Mouse (Mus musculus) adrenal gland, postnatal 25 days (tissue): Measurements from ENCODE around the gene Chid1. TPM values are rescaled to one million over a fixed set of nuclear protein-coding genes. Genes with fewer than 3 reads are reported as not detected.
"Not testable (repeated sequence)": the region's sequence is repeated elsewhere in the genome, so short reads cannot be mapped to it uniquely, and the experiment has no call there.

ENCODE experiments used
- DNase-seq: peaks from one replicate; pipeline ENCODE4 v3.0.0; 2021; ENCODE audit warnings: mixed read lengths
- total RNA-seq: library from RNA; stranded (reverse); gene quantifications from 2 replicates; pipeline ENCODE4 v1.2.3, GENCODE M21; 2021

Chid1 gene
- total RNA-seq, 1 experiment from 2014 or later: 57.8 TPM

DNA sequence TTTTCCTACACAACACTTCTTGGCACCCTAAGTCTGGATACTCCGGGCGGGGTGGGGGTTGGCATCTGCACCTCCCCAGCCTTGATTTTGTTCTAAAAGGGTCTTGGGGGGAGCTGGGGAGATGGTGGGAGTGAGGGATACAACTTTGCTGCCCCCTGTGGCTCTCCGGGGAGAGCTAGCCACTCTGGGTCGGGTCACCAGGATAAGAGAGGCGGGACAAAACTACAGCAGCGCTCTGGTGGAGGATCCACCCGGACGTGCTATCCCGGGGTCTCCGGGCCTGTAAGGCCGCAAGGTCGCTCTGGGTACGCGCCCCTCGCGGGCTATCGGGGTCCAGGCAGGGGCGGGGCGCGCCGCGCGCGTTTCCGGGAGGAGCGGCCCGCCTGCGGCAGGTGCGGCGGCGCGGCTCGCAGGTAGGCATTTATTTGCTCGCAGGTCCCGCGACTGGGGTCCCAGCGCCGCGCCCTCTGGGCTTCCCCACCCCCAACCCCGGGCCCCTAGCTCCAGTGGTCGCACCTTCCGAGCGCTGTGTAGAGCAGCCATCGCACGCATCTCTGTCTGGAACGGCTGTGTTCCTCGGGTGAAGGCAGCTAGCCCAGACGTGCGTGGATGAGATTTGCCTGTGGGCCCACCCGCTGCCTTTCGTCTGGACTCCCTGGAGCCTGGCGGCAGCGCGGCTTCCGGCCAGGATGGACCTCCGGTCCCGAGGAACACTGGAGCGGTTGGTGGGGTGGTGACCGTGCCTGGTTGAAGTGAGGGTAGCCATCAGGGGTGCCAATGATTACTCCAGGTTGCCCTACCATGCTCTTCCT is 77.9 kb downstream of the Chid1 start:
- DNase-seq: no peak

GRCm38 (mm10) chr7:141460391-141461113 is 79.1 kb downstream of the Chid1 start, which contains the start of gene Cracr2b:
Cracr2b (plus strand) TSS chr7:141461094.
- no peak for DNase-seq

DNA sequence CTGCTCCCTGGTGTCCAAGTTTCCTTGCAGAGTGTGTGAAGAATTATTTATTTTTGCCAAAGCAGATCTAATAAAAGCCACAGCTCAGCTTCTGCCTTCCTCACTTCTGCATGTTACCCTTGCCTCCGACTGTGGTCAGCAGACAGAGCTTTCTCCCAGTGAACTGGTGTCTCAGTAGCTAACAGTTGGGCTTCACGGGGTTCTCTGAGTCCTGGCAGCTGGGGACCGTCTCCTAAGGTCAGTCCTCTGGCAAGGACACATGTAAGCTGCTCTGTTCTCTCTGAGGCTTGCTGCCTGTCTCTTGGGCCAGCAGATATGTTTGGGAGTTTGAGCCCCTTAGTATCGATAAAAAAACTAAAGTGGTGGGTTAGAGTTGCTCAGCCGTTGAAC is 79.7 kb downstream of the Chid1 start:
- no peak for DNase-seq

DNA sequence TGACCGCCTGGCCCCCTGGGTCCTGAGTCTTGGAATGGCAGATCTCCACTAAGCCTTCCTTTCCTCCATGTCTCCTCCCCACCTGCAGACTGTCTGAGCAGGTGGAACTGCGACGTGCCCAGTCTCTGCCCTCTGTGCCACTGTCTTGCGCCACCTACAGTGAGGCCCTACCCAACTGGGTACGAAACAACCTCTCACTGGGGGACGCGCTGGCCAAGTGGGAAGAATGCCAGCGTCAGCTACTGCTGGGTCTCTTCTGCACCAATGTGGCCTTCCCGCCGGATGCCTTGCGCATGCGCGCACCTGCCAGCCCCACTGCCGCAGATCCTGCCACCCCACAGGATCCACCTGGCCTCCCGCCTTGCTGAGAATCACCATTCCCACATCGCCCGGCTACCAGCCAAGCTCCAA is 80.4 kb downstream of the Chid1 start:
- no peak for DNase-seq

DNA sequence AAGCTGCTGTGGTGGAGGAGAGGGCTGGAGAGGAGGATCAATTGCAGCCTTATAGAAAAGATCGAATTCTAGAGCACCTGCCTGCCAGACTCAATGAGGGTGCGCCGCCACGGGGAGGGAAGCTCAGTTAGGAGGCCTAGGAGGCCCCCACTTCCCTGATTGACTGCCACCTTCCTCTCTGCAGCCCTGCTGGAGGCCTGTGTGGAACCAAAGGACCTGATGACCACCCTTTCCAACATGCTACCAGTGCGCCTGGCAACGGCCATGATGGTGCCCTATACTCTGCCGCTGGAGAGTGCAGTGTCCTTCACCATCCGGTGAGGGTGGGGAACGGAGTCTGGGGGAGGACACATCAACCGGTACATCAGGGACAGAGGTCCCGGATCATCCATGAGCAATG is 81.0 kb downstream of the Chid1 start:
- DNase-seq: no peak

DNA sequence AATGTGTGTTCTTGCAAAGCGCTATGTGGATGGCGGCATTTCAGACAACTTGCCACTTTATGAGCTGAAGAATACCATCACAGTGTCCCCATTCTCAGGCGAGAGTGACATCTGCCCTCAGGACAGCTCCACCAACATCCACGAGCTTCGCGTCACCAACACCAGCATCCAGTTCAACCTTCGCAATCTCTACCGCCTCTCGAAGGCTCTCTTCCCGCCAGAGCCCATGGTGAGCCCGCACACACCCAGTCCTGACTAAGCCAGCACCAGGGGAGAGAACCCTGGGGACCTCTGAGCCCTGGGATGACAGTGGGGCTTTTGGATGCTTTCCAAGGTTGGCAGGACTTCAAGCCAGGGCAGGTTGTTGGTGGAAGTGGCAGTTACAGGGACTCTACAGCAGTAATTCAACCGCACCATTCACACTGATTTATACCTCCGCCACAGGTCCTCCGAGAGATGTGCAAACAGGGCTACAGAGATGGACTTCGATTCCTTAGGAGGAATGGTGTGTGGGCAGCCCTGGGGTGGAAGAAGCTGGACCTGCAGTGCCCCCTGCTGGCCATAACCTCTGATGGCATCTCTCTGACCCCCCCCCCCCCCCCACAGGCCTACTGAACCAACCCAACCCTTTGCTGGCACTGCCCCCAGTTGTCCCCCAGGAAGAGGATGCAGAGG is 81.5 kb downstream of the Chid1 start:
- peak; percentile 68 for DNase-seq

DNA sequence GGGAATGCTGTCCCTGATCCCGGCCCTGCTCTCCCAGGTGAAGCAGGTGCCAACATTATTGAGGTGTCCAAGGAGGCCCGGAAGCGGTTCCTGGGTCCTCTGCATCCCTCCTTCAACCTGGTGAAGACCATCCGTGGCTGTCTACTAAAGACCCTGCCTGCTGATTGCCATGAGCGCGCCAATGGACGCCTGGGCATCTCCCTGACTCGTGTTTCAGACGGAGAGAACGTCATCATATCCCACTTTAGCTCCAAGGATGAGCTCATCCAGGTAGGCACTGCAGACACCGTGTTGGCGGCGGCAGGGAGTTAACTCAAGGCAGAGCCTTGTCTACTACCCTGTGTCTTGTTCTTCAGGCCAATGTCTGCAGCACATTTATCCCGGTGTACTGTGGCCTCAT is 82.4 kb downstream of the Chid1 start:
- no peak for DNase-seq

DNA sequence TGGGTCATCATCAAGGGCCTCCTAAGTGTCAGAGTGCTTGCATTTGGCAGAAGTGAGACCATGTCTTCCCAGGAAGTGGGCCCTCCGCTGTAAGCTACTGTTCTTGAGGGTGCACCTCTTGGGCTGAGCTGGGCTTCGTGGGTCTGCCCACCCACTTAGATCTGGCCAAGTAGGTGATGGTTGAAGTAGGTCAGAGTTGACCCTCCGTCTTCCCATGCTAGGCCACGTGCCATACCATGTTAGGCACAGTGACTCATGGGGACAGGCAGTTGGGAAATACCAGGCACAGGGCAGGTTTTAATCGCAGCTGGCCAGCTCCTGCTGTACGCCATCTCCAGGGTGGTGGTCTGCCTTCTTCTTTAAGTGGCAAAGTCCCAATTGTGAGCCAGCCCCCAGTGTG is 82.9 kb downstream of the Chid1 start:
- peak; percentile 65 for DNase-seq

GRCm38 (mm10) chr7:141455610-141456314 is 83.9 kb downstream of the Chid1 start:
- peak; percentile 68 for DNase-seq

- peak; percentile 98 for DNase-seq
Observed at GRCm38 (mm10) chr7:141454967-141455551, 84.6 kb downstream of the Chid1 start, which contains the start of gene Pnpla2. Pnpla2 (plus strand) TSS chr7:141455198.

DNA sequence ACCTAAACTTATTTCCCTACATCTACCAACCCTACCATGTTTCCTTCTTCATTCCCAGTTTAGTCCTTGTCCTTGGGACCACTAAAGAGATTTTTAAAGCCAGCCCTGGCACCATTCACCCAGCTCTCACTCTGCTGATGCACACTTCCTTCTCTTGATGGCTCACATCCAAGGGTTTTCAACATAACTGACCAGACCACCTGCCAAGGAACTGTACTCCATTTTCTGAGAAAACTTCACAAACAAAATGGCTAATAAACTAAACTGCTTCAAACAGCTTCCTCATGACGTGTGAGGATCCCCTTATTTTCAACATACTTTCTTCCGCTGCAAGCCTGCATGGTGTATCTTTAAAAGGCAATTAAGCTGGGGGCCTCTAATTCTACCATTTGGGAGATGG is 86.0 kb downstream of the Chid1 start:
- no peak for DNase-seq

DNA sequence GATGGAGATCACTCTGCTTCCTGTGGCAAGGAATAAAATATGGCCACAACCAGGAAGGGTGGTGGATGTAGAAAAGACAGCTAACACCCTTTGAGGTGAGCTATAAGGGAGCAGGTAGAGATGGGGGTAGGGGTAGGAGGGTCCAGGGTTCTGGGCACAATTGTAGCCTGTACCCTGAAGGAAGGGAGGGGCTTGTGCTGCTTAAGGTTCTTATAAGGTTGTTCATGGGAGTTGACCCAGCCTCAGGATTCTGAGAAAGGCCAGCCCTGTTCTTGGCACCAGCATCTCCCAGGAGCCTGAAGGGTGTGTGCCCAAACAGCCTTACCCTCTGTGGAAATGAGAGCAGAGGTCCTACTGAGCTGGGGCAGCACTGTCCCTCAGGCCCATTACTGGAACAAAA is 87.7 kb downstream of the Chid1 start:
- DNase-seq: no peak

GRCm38 (mm10) chr7:141447110-141447991 is 92.3 kb downstream of the Chid1 start, which contains the start of gene Rplp2:
Rplp2 (plus strand) TSS chr7:141447370.
- DNase-seq: peak; percentile 93

GRCm38 (mm10) chr7:141446374-141446773 is 93.3 kb downstream of the Chid1 start:
- DNase-seq: not testable (repeated sequence)

DNA sequence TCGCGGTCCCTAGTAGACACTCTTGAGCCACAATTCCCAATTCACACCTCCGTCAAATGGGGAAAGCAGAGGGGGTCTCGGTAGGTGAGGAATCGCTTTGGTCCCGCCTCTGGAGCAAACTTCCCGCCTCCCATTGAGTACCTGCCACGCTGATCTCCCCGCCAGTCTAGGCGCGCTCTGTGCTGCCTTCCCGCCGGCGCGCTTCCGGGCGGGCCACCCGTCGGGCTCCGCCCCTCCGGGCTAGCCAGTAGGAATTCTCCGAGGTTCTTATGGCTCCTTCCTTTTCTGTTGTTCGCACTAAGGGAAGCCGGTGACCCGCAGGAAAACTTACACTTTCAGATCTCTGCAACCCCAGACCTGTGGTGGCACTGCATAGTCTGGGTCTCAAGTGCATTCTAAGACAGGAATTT is 95.8 kb downstream of the Chid1 start, which contains the start of gene Pidd1:
Pidd1 (minus strand) TSS at position 198 of the 410 bp plus-strand sequence.
- peak; percentile 71 for DNase-seq

Other genes starting within 250 kb of the Chid1 start
- not detected in 2 replicates for gene Drd4, start 247.9 kb downstream of the Chid1 start, total RNA-seq
- gene Deaf1, start 212.2 kb downstream of the Chid1 start, total RNA-seq: 33.8 and 45.4 TPM in 2 replicates
- 34.1 and 43.2 TPM in 2 replicates for gene Tmem80, start 212.1 kb downstream of the Chid1 start, total RNA-seq
- gene Eps8l2, start 201.0 kb downstream of the Chid1 start, total RNA-seq: 1.6 and 2.6 TPM in 2 replicates
- 629 and 681 TPM in 2 replicates for gene Taldo1, start 147.7 kb downstream of the Chid1 start, total RNA-seq
- 35.6 and 58.9 TPM in 2 replicates for gene Gatd1, start 125.7 kb downstream of the Chid1 start, total RNA-seq
- 0.57 and 1.3 TPM in 2 replicates for gene Cend1, start 110.4 kb downstream of the Chid1 start, total RNA-seq
- 95.6 and 102 TPM in 2 replicates for gene Slc25a22, start 102.0 kb downstream of the Chid1 start, total RNA-seq
- gene Pidd1, start 95.8 kb downstream of the Chid1 start, total RNA-seq: 3.0 and 3.3 TPM in 2 replicates
- 917 and 919 TPM in 2 replicates for gene Rplp2, start 92.5 kb downstream of the Chid1 start, total RNA-seq
- 538 and 617 TPM in 2 replicates for gene Pnpla2, start 84.7 kb downstream of the Chid1 start, total RNA-seq
- 9.9 and 13.5 TPM in 2 replicates for gene Cracr2b, start 78.8 kb downstream of the Chid1 start, total RNA-seq
- 287 and 310 TPM in 2 replicates for gene Cd151, start 72.5 kb downstream of the Chid1 start, total RNA-seq
- 89.5 and 102 TPM in 2 replicates for gene Polr2l, start 64.7 kb downstream of the Chid1 start, total RNA-seq
- gene Tspan4, start 64.6 kb downstream of the Chid1 start, total RNA-seq: 70.9 and 99.3 TPM in 2 replicates
- 53.4 and 53.8 TPM in 2 replicates for gene Ap2a2, start 22.3 kb upstream of the Chid1 start, total RNA-seq
- gene Muc6, start 115.5 kb upstream of the Chid1 start, total RNA-seq: not detected in 2 replicates
- gene Muc2, start 150.5 kb upstream of the Chid1 start, total RNA-seq: 0.24 TPM in 1 of 2 replicates, not detected in the other
- gene Muc5ac, start 249.1 kb upstream of the Chid1 start, total RNA-seq: not detected in 2 replicates